Mouse (Mus musculus) inflammation-experienced regulatory T-cells, adult 6 months (primary cell): ENCODE results near the gene Fbn1. TPM values are rescaled to one million over a fixed set of nuclear protein-coding genes. Genes with fewer than 3 reads are reported as not detected.

Source experiments
- ATAC-seq: one replicate; pipeline ENCODE4 v1.8.0; 2017
- polyA plus RNA-seq, 3 experiments: library from polyadenylated mRNA; unstranded; fragments of 100-300 nt; shearing (Covaris generic); gene quantifications; one replicate each; pipeline ENCODE4 v1.2.1; 2017

Gene Fbn1
- polyA plus RNA-seq, 3 experiments from 2014 or later = not detected

DNA sequence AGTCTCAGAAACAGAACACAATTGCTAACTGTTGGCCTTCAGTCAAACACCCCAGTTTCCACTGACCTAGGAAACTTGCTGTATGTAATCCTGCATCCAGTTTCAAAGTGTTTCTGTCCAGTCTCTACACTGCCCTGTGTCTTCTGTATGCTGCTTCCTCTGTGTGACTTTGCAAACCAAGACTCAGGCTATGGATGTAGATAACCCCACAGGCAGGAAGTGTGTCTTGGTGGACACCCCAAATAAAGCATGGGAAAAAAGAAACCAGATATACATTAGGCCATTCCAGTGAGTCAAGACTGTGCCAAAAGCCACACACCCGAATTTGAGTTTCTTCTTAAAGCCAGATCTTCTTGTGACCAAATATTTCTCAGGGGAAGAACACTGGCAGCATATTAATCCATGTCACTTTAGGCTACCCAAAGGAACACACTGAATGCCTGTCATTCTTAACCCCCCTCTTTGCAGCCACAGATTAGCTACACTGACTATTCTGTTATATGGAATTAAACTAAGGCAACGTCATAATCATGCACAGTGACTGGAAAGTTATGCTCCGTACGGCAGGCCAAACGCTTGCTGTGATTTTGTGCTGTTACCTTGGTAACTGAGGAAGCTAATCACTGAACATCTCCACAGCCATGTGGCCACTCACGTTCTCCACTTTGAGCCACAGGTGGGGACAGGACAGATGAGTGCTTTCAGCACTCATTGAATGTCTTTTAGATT lies 55.3 kb downstream of the Fbn1 start:
- ATAC-seq = no peak

DNA sequence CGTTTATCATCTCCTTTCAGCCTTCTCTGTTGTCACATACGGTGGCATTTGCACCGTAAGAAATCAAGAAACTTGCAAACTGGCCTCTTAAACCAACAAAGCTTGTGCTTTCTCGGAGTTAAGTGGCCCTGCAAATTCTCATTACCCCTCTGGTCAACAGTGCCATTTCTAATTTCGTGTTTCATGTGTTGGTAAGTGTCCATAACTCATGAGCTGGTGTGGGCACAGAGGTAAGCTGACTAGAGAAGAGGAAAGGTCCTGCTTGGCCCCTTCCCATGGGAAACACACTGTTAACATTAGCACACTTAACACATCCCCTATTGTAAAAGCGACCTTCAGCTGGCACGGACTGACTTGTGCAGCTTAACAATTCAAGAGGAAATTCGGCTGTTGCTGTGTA lies 58.4 kb downstream of the Fbn1 start:
- ATAC-seq = no peak

GRCm38 (mm10) chr2:125448881-125449280 lies 58.9 kb downstream of the Fbn1 start:
- no peak for ATAC-seq

DNA sequence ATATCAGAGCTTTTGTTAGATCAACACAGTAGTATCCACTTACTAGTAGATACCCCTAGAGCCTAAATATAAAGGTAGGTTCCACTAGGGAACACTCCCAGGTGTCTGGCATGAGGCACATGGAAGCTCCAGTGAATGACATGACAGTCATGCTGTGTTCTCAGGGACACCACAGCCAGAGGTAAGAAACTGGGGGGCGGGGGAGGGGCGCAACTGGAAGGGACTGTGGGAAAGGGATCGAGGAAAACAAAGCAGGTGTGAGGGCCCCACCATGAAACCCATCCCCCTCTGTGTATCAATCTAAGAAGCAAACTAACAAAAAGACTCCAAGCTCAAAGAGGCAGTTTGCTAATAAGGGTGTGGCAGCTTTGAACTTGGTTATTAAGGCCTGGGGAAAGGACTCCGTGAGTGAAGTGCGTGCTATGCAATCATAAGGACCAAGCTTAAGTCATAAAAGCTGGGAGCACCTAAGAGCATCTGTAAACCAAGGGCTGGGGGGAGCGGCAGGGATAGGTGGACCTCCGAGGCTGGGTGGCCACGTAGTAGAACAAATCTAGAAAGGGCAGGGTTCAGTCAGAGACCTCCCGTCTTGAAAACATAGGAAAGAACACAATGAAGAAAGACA lies 60.4 kb downstream of the Fbn1 start:
- no peak for ATAC-seq

DNA sequence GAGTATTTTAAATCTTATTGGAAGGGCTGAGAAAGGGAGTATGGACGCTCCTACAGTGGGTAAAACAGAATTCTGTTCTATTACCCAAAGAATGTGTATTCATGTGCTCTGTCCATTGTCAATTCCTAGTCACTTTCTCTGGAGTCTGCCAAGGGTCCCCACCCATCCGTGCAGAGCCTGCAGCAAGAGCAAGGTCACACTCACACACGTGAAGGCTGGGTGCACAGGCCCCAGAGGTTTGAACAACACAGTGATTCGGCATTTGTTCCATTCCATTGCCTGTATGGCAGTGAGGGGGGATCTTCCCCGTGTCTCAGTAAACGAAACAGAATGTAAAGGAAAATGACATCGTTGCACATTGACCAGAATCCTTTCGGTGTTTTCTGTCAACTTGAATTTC lies 69.4 kb downstream of the Fbn1 start:
- ATAC-seq = no peak

DNA sequence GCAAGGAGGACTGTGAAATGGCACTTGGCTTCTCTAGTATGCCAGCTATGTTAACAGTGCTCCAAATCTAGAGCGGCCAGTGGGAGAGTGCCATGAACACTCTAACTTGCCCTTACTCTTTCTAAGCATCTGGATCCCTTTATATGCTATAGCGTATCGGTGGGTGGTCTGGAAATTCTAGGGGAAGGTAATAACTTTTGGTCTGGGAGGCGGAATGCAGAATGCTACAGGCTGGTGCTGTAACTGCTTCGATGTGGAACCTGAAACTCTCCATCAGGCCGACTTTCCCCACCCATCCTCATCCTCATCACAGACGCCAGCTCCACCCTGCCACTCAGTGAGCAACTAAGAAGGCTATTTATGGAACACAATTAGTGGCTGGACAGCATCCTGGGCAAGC lies 71.6 kb downstream of the Fbn1 start:
- ATAC-seq = no peak

DNA sequence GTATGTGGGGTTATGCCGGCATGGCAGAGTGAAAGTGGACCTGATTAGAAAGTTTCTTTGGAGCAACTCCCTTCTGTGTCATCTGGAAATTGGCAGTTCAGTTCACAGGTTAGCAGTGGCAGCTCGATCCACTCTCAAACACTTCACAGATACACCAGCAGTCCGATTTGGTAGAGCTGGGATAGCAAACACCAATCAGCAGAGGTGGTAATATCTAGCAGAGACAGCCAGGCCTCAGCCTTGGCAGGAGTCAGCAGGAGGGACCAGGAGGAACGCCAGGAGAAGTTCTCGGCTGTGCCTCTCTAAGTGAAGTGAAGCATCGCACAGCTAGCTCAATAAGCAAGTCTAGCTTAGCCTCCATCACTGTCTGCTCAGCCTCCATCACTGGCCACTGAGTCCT lies 74.3 kb downstream of the Fbn1 start:
- ATAC-seq = no peak

DNA sequence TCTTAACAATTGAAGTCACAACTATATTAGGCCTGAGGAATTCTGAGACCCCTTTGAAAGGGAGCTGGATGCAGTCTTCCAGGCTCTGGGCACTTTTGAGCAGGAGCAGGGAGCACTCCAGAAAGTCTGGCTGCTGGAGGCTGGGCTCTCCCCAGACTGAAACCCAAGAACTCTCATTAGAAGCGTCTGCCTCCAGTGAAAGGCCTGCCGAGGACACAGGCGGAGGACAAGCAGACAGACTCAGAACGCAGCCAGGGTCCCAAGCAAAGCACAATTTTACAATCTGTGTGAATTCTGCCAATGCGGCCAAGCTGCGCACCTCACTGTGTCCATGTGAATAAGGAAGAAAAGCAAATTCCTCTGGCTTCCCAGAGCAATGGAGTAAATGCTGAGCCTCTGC lies 76.3 kb downstream of the Fbn1 start:
- no peak for ATAC-seq

DNA sequence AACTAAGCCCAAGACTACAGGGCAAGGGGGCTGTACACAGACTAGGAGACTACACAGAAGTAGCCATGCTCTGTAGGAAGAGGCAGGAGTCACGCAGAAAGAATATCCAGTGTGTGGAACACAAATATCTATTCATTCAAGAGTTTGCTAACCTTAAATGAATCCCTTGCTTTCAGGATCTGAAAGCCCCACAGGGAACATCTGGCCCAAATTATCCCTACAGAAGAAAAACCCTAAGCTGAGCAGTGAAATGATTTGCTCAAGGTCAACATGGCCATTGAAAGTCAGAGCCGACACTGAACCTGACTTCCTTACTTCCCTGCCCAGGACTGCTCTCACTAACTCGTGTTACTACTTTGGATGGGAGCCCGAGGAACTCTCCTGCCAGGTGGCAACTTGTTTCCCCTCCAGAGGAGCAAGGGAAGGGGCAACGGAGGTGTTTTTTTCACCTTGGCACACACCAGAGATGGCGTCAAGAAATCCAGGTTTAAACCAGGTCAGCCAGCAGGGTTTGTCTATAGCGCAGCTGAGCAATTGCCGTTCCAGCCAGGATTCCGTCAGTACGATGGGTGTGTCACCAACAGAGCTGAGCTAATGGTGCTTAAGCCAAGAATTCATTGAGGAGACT lies 78.9 kb downstream of the Fbn1 start:
- ATAC-seq = no peak

- ATAC-seq = no peak
Observed at GRCm38 (mm10) chr2:125420604-125421003, 87.2 kb downstream of the Fbn1 start.

DNA sequence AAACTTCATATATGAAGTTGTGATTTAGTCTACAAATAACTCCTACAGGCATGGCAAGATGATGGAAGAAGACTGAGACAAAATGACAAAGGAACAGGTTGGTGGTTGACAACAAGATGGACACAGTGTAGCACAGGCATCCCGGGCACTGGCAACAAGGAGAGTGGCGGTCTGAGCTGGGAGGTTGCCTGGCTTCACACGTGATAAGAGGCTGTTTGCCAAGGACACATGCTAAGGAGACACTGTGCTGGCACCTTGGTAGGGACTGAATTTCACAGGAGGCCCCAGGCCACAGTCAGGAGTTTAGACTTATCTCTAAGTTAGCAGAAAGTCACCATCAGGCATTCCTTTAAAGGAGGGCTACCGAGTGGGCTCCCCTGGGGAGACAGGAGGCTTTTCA lies 88.1 kb downstream of the Fbn1 start:
- ATAC-seq = no peak

DNA sequence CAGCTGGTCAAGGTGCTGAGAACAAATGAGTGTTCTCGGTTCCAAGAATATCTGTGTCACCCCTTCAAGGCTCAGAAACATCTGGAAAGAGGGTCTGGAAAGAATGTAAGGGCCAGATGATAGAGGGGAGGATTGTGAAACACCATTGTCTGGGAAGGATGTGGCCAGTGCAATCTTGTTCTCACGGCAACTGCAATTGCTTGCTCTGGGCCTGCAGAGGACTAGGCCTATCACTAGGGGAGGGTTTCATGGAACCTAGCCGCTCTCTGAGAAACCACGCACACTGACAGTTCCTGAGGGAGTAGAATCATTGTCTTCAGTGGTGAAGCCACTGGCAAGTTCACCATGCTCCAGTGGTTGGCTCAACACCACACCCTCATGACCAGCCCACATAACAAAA lies 89.2 kb downstream of the Fbn1 start:
- no peak for ATAC-seq

GRCm38 (mm10) chr2:125416541-125417245 lies 91.1 kb downstream of the Fbn1 start:
- ATAC-seq = no peak

- no peak for ATAC-seq
Observed at GRCm38 (mm10) chr2:125412351-125412750, 95.4 kb downstream of the Fbn1 start.

- ATAC-seq = no peak
Observed at GRCm38 (mm10) chr2:125411777-125412176, 96.0 kb downstream of the Fbn1 start.

- ATAC-seq = no peak
Observed at GRCm38 (mm10) chr2:125404509-125405105, 103.2 kb downstream of the Fbn1 start.

DNA sequence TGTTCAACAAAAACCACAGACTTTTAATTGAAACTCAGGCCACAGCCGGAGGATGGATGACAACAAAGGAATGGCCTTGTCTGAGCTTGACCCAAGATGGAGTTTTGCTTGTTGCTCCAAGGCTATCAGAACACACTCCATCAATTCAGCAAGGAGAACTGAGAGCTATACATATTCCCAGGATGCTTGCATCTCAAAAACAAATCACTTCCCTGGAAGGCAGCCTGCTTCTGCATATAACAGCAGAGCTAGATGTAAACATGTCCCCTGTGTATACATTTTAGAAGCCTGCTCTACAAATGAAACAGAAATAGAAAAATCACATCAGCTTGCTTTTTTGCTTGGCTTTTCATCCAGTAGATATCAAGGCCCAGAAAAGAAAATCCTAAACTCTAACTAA lies 105.5 kb downstream of the Fbn1 start:
- no peak for ATAC-seq

DNA sequence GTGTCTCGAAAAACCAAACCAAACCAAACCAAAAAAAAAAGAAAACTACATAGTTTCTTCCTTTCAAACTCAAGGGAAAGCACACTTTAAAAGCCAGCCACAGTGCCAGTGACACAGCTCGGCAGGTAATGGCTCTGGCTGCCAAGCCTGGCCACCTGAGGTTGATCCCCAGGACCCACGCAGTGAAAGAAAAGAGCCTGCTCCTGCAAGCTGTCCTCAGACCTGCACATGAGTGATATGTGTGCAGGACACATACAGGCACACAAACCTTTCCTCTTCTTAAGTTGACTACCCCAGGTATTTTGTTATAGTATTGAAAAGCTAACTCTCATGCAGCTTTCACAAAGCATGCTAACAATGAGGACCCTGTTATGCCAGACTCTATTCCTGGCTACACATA lies 107.7 kb downstream of the Fbn1 start:
- no peak for ATAC-seq

DNA sequence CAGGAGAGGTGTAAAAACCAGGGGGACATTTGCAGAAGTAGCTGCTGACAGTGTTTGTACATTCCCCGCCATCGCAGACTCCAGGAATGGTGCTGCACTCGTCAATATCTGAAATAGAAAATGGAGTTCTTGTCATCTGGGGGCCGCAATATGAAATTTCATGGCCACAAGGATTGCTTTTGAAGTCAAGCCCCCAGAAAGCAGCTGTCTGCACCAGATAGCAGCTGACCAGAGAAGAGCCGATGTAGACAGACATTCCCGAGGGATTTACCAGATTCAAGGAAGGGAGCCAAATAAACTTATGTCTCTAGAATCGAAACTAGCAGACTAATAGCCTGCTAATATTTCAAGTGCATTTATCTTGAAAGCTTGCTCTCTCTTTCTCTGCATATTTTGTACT lies 110.0 kb downstream of the Fbn1 start:
- ATAC-seq = no peak

GRCm38 (mm10) chr2:125394428-125395101 lies 113.2 kb downstream of the Fbn1 start:
- ATAC-seq = no peak

DNA sequence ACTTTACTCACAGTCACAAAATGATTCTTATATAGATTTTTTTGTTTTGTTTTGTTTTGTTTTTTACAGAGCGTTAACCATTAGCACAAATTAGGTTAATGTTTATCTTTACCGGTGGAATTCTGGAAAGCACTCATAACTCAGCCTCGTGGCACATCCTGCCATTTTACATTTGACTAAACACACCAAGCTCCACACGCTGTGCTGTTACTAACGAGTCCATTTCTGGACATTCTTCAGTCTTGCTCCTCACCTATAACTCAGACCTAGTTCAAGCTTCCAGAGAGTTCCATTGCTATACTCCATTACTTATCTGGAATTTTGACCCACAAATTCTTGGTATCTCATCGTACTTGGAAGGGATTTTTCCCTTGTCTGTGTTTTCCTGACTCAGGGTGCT lies 116.2 kb downstream of the Fbn1 start:
- no peak for ATAC-seq

DNA sequence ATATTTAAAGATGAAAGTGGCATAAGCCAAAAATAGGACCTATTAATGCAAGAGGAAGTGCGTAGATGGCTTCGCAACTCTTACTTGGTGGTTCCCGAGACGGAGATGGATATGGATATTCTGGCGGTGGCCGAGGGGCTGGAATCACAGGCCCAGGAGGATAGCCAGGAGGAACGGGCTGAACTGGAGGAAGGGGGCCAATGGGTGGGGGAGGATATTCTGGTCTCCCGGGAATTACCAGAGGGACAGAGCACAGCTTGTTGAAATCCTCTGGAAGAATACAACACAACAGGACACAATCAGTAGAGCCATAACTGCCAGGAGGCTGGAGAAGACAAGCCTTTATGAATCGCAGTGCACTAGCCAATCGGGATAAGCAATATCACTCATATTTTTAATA lies 118.0 kb downstream of the Fbn1 start:
- no peak for ATAC-seq
